Mouse (Mus musculus) lung, postnatal 0 days (tissue): ENCODE data around the gene Mtg2.

Experiments
- CTCF ChIP-seq: IDR thresholded peaks from 2 replicates; pipeline ENCODE4 v1.5.1; 2016; ENCODE audit warnings: antibody characterized with exemption, mild to moderate bottlenecking
- EP300 ChIP-seq: IDR thresholded peaks from 2 replicates; pipeline ENCODE4 v1.6.1; 2016; ENCODE audit warnings: antibody characterized with exemption, mild to moderate bottlenecking, control low read depth

DNA sequence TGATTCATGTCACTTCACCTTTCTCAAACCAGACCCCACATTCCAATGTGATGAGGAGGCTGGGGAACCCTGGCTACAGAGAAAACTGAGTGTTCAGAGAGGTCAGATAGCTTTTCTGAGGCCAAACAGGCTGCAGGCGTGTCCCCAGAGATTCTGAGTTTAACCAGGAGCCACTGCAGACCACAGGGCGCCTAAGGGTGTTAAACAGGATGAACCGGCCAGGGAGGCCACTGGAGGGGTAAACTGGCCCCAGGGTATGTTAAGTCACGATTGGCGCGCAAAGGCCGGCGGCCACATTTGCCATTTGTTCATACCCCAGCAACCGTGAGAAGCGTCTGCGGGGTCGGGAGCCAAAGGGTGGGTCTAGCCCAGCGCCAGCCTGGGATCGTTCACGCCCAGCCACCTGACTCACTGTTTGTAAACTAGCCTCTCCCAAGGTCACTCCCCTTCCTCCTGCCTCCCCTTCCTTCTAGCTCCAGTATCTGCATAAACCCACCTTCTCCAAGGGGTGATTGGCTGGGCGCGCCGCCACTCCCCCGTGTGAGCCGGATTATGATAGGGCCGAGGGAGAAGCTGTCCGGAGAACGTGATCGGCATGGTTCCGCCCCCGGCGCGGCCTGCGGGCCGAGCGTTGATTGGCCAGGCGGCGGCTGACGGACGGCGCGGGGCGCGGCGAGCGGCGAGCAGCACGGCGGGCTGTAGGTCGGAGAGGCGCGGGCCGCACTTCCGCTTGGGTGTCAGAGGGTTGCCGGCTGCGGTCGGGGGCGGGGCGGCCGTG is 48.5 kb downstream of the Mtg2 start, which contains the start of gene Osbpl2:
- TF ChIP-seq CTCF (no peak), EP300 (no peak; the same call in 1 of the 2 replicates)
